Mouse (Mus musculus): ENCODE measurements at regions not wholly inside any gene's neighbourhood (a gene's known extent, or its start where the extent isn't known, plus 50 kb on each side); places are given as distances from the start of the nearest gene placed in this dataset.

GRCm38 (mm10) chr14:33821436-33821835 is 102.0 kb upstream of the Gdf10 start:
- ATAC-seq (no peak), DNase-seq (ENCODE audit: low spot score) (no peak)
- Histone ChIP-seq H3K36me3 (ENCODE audit: control insufficient read depth, insufficient read depth, low read length) (no peaks in the 10 kb centered on the region), H3K9me3 (replicated peaks; ENCODE audit: control insufficient read depth, low read length) (no peaks in the 10 kb centered on the region), H3K27ac (ENCODE audit: low read depth, low read length) (no peak overlapping the region), H3K4me1 (ENCODE audit: control insufficient read depth, insufficient read depth, low read length) (no peaks in the 10 kb centered on the region), H3K4me3 (ENCODE audit: low read depth, low read length) (no peak overlapping the region), H3K4me2 (ENCODE audit: low read length) (no peak overlapping the region), H3K27me3 (replicated peaks; ENCODE audit: control insufficient read depth, insufficient read depth, low read length) (no peaks in the 10 kb centered on the region), H3K9ac (ENCODE audit: low read length) (no peak overlapping the region)
- 91% methylated on average over 7 of the region's 7 CpGs for WGBS

- H3K27ac ChIP-seq (ENCODE audit: low read depth, low read length), result no peak overlapping the region
- DNase-seq (ENCODE audit: low spot score) (peak; percentile 47), ATAC-seq (0 out of 2 replicates have a peak, but pooled peaks have one; percentile 42)
- H3K4me2 ChIP-seq (ENCODE audit: low read length), result no peak overlapping the region
- H3K4me1 ChIP-seq (ENCODE audit: control insufficient read depth, insufficient read depth, low read length), result no peaks in the 10 kb centered on the region
- WGBS, result 33% methylated on average over 11 of the region's 11 CpGs
- no peaks in the 10 kb centered on the region for H3K27me3 ChIP-seq (replicated peaks; ENCODE audit: control insufficient read depth, insufficient read depth, low read length)
- no peak overlapping the region for H3K9ac ChIP-seq (ENCODE audit: low read length)
- H3K36me3 ChIP-seq (ENCODE audit: control insufficient read depth, insufficient read depth, low read length), result no peaks in the 10 kb centered on the region
- no peak overlapping the region for H3K4me3 ChIP-seq (ENCODE audit: low read depth, low read length)
- H3K9me3 ChIP-seq (replicated peaks; ENCODE audit: control insufficient read depth, low read length), result no peaks in the 10 kb centered on the region
Observed at GRCm38 (mm10) chr14:33824421-33824874, 98.9 kb upstream of the Gdf10 start.

- no peaks in the 10 kb centered on the region for H3K4me1 ChIP-seq (ENCODE audit: control insufficient read depth, insufficient read depth, low read length)
- H3K27ac ChIP-seq (ENCODE audit: low read depth, low read length), result no peak overlapping the region
- no peaks in the 10 kb centered on the region for H3K36me3 ChIP-seq (ENCODE audit: control insufficient read depth, insufficient read depth, low read length)
- H3K9me3 ChIP-seq (replicated peaks; ENCODE audit: control insufficient read depth, low read length), result no peaks in the 10 kb centered on the region
- no peak overlapping the region for H3K4me3 ChIP-seq (ENCODE audit: low read depth, low read length)
- DNase-seq (ENCODE audit: low spot score) (no peak), ATAC-seq (no peak)
- 88% methylated on average over 12 of the region's 12 CpGs for WGBS
- no peaks in the 10 kb centered on the region for H3K27me3 ChIP-seq (replicated peaks; ENCODE audit: control insufficient read depth, insufficient read depth, low read length)
- H3K9ac ChIP-seq (ENCODE audit: low read length), result no peak overlapping the region
- H3K4me2 ChIP-seq (ENCODE audit: low read length), result no peak overlapping the region
Observed at GRCm38 (mm10) chr14:33826003-33826644, 97.3 kb upstream of the Gdf10 start.

- Histone ChIP-seq H3K4me3 (ENCODE audit: low read depth, low read length) (no peak overlapping the region), H3K4me1 (ENCODE audit: control insufficient read depth, insufficient read depth, low read length) (no peaks in the 10 kb centered on the region), H3K4me2 (ENCODE audit: low read length) (no peak overlapping the region), H3K9ac (ENCODE audit: low read length) (no peak overlapping the region), H3K27ac (ENCODE audit: low read depth, low read length) (no peak overlapping the region), H3K9me3 (replicated peaks; ENCODE audit: control insufficient read depth, low read length) (no peaks in the 10 kb centered on the region), H3K36me3 (ENCODE audit: control insufficient read depth, insufficient read depth, low read length) (no peaks in the 10 kb centered on the region), H3K27me3 (replicated peaks; ENCODE audit: control insufficient read depth, insufficient read depth, low read length) (no peaks in the 10 kb centered on the region)
- peak; percentile 52 for DNase-seq (ENCODE audit: low spot score)
- no peak for ATAC-seq
- 52% methylated on average over 14 of the region's 14 CpGs for WGBS
Observed at GRCm38 (mm10) chr14:33832650-33833319, 90.6 kb upstream of the Gdf10 start.

- no peak for DNase-seq (ENCODE audit: low spot score)
- Histone ChIP-seq H3K9me3 (replicated peaks; ENCODE audit: control insufficient read depth, low read length) (no peaks in the 10 kb centered on the region), H3K36me3 (ENCODE audit: control insufficient read depth, insufficient read depth, low read length) (no peaks in the 10 kb centered on the region), H3K4me3 (ENCODE audit: low read depth, low read length) (no peak overlapping the region), H3K4me2 (ENCODE audit: low read length) (no peak overlapping the region), H3K27me3 (replicated peaks; ENCODE audit: control insufficient read depth, insufficient read depth, low read length) (no peaks in the 10 kb centered on the region), H3K27ac (ENCODE audit: low read depth, low read length) (no peak overlapping the region), H3K4me1 (ENCODE audit: control insufficient read depth, insufficient read depth, low read length) (no peaks in the 10 kb centered on the region), H3K9ac (ENCODE audit: low read length) (no peak overlapping the region)
- no peak for ATAC-seq
- WGBS, result 93% methylated on average over 11 of the region's 11 CpGs
Observed at GRCm38 (mm10) chr14:33836341-33836740, 87.0 kb upstream of the Gdf10 start.

GRCm38 (mm10) chr14:33841821-33842220 is 81.6 kb upstream of the Gdf10 start:
- Histone ChIP-seq H3K4me1 (ENCODE audit: control insufficient read depth, insufficient read depth, low read length) (no peaks in the 10 kb centered on the region), H3K9me3 (replicated peaks; ENCODE audit: control insufficient read depth, low read length) (no peaks in the 10 kb centered on the region), H3K4me2 (ENCODE audit: low read length) (no peak overlapping the region), H3K9ac (ENCODE audit: low read length) (no peak overlapping the region), H3K27me3 (replicated peaks; ENCODE audit: control insufficient read depth, insufficient read depth, low read length) (no peaks in the 10 kb centered on the region), H3K27ac (ENCODE audit: low read depth, low read length) (no peak overlapping the region), H3K4me3 (ENCODE audit: low read depth, low read length) (no peak overlapping the region), H3K36me3 (ENCODE audit: control insufficient read depth, insufficient read depth, low read length) (no peaks in the 10 kb centered on the region)
- DNase-seq (ENCODE audit: low spot score), result no peak
- WGBS, result 91% methylated on average over 6 of the region's 6 CpGs
- ATAC-seq, result no peak

GRCm38 (mm10) chr14:33853499-33853898 is 69.9 kb upstream of the Gdf10 start:
- Histone ChIP-seq H3K9me3 (replicated peaks; ENCODE audit: control insufficient read depth, low read length) (no peaks in the 10 kb centered on the region), H3K9ac (ENCODE audit: low read length) (no peak overlapping the region), H3K4me3 (ENCODE audit: low read depth, low read length) (no peak overlapping the region), H3K27me3 (replicated peaks; ENCODE audit: control insufficient read depth, insufficient read depth, low read length) (no peaks in the 10 kb centered on the region), H3K4me2 (ENCODE audit: low read length) (no peak overlapping the region), H3K27ac (ENCODE audit: low read depth, low read length) (no peak overlapping the region), H3K36me3 (ENCODE audit: control insufficient read depth, insufficient read depth, low read length) (no peaks in the 10 kb centered on the region), H3K4me1 (ENCODE audit: control insufficient read depth, insufficient read depth, low read length) (no peaks in the 10 kb centered on the region)
- 78% methylated on average over 3 of the region's 3 CpGs for WGBS
- DNase-seq (ENCODE audit: low spot score) (no peak), ATAC-seq (no peak)

- DNase-seq (ENCODE audit: low spot score), result no peak
- H3K4me2 ChIP-seq (ENCODE audit: low read length), result no peak overlapping the region
- H3K36me3 ChIP-seq (ENCODE audit: control insufficient read depth, insufficient read depth, low read length), result no peaks in the 10 kb centered on the region
- no peak overlapping the region for H3K27ac ChIP-seq (ENCODE audit: low read depth, low read length)
- H3K9ac ChIP-seq (ENCODE audit: low read length), result no peak overlapping the region
- no peak for ATAC-seq
- H3K4me3 ChIP-seq (ENCODE audit: low read depth, low read length), result no peak overlapping the region
- H3K4me1 ChIP-seq (ENCODE audit: control insufficient read depth, insufficient read depth, low read length), result no peaks in the 10 kb centered on the region
- 93% methylated on average over 6 of the region's 6 CpGs for WGBS
- H3K27me3 ChIP-seq (replicated peaks; ENCODE audit: control insufficient read depth, insufficient read depth, low read length), result no peaks in the 10 kb centered on the region
- no peaks in the 10 kb centered on the region for H3K9me3 ChIP-seq (replicated peaks; ENCODE audit: control insufficient read depth, low read length)
Observed at GRCm38 (mm10) chr14:33854181-33854580, 69.2 kb upstream of the Gdf10 start.

GRCm38 (mm10) chr14:33856992-33857391 is 66.4 kb upstream of the Gdf10 start:
- ATAC-seq, result no peak
- Histone ChIP-seq H3K27ac (ENCODE audit: low read depth, low read length) (no peak overlapping the region), H3K36me3 (ENCODE audit: control insufficient read depth, insufficient read depth, low read length) (no peaks in the 10 kb centered on the region), H3K9ac (ENCODE audit: low read length) (no peak overlapping the region), H3K4me2 (ENCODE audit: low read length) (no peak overlapping the region), H3K27me3 (replicated peaks; ENCODE audit: control insufficient read depth, insufficient read depth, low read length) (no peaks in the 10 kb centered on the region), H3K4me3 (ENCODE audit: low read depth, low read length) (no peak overlapping the region), H3K4me1 (ENCODE audit: control insufficient read depth, insufficient read depth, low read length) (no peaks in the 10 kb centered on the region), H3K9me3 (replicated peaks; ENCODE audit: control insufficient read depth, low read length) (no peaks in the 10 kb centered on the region)
- 87% methylated on average over 6 of the region's 6 CpGs for WGBS
- DNase-seq (ENCODE audit: low spot score), result no peak

All from forebrain, embryonic 14.5 days (tissue).